Mouse (Mus musculus): ENCODE measurements around the gene Fam114a2.

Gene Fam114a2

GRCm38 (mm10) chr11:57518751-57519148 lies 333 bp upstream of the Fam114a2 start:
- under 1% methylated on average over 15 of the region's 16 CpGs for WGBS

- 76% methylated on average over 5 of the region's 5 CpGs for WGBS
Observed at GRCm38 (mm10) chr11:57516946-57517441, 1.4 kb downstream of the Fam114a2 start.

GRCm38 (mm10) chr11:57515218-57515617 lies 3.2 kb downstream of the Fam114a2 start:
- WGBS = 89% methylated on average over 5 of the region's 5 CpGs

GRCm38 (mm10) chr11:57506899-57507298 lies 11.5 kb downstream of the Fam114a2 start:
- 50% methylated on average over 6 of the region's 6 CpGs for WGBS

GRCm38 (mm10) chr11:57503155-57503554 lies 15.3 kb downstream of the Fam114a2 start:
- WGBS = 90% methylated on average over 5 of the region's 5 CpGs

- 95% methylated on average over 5 of the region's 5 CpGs for WGBS
Observed at GRCm38 (mm10) chr11:57498215-57498614, 20.2 kb downstream of the Fam114a2 start.

GRCm38 (mm10) chr11:57497701-57498100 lies 20.7 kb downstream of the Fam114a2 start:
- WGBS = 81% methylated on average over 3 of the region's 3 CpGs

GRCm38 (mm10) chr11:57496462-57497039 lies 21.9 kb downstream of the Fam114a2 start:
- WGBS = 64% methylated on average over 3 of the region's 3 CpGs

GRCm38 (mm10) chr11:57488436-57488835 lies 30.0 kb downstream of the Fam114a2 start:
- WGBS = 71% methylated on average over 5 of the region's 5 CpGs

GRCm38 (mm10) chr11:57478077-57478476 lies 40.3 kb downstream of the Fam114a2 start:
- WGBS = 81% methylated on average over 5 of the region's 5 CpGs

- WGBS = 29% methylated on average over 6 of the region's 6 CpGs
Observed at GRCm38 (mm10) chr11:57475119-57475518, 43.3 kb downstream of the Fam114a2 start.

- WGBS = 48% methylated on average over 6 of the region's 6 CpGs
Observed at GRCm38 (mm10) chr11:57474296-57474941, 44.0 kb downstream of the Fam114a2 start.

- WGBS = 73% methylated on average over 7 of the region's 7 CpGs
Observed at GRCm38 (mm10) chr11:57470979-57471378, 47.4 kb downstream of the Fam114a2 start.

- 71% methylated on average over 6 of the region's 6 CpGs for WGBS
Observed at GRCm38 (mm10) chr11:57470056-57470455, 48.4 kb downstream of the Fam114a2 start.

GRCm38 (mm10) chr11:57468706-57469105 lies 49.7 kb downstream of the Fam114a2 start:
- 83% methylated on average over 4 of the region's 4 CpGs for WGBS

GRCm38 (mm10) chr11:57467159-57468110 lies 51.0 kb downstream of the Fam114a2 start:
- 53% methylated on average over 23 of the region's 23 CpGs for WGBS

GRCm38 (mm10) chr11:57465844-57466243 lies 52.6 kb downstream of the Fam114a2 start:
- 84% methylated on average over 3 of the region's 3 CpGs for WGBS

- WGBS = 52% methylated on average over 8 of the region's 8 CpGs
Observed at GRCm38 (mm10) chr11:57465025-57465424, 53.4 kb downstream of the Fam114a2 start.

GRCm38 (mm10) chr11:57459759-57460158 lies 58.7 kb downstream of the Fam114a2 start:
- WGBS = 54% methylated on average over 6 of the region's 6 CpGs

GRCm38 (mm10) chr11:57454421-57454820 lies 64.0 kb downstream of the Fam114a2 start:
- 66% methylated on average over 5 of the region's 5 CpGs for WGBS

GRCm38 (mm10) chr11:57445237-57445962 lies 73.0 kb downstream of the Fam114a2 start:
- 54% methylated on average over 6 of the region's 6 CpGs for WGBS

GRCm38 (mm10) chr11:57434153-57434552 lies 84.3 kb downstream of the Fam114a2 start:
- WGBS = 51% methylated on average over 1 of the region's 1 CpGs
